Mouse (Mus musculus) lung, embryonic 14.5 days (tissue): ENCODE measurements around the gene Bcat2. TPM values are rescaled to one million over a fixed set of nuclear protein-coding genes. Genes with fewer than 3 reads are reported as not detected.

ENCODE experiments used
- ATAC-seq: fragments of 200-750 bp; cut with Nextera tagmentation; 2 replicates; pipeline ENCODE4 v1.8.0; 2017; ENCODE audit warnings: mild to moderate bottlenecking, moderate TSS enrichment, moderate library complexity; ENCODE audit not compliant: insufficient read depth
- DNase-seq: peaks from one replicate; pipeline ENCODE4 v3.0.0-alpha.2; 2015
- H3K27ac ChIP-seq: fragments of 300-500 bp; sonication (generic); 2 replicates; pipeline ENCODE4 v1.5.1; 2014; ENCODE audit warnings: low read depth, mild to moderate bottlenecking, moderate library complexity
- H3K27me3 ChIP-seq: fragments of 300-500 bp; sonication (generic); 2 replicates; pipeline ENCODE4 v1.6.1; 2014; ENCODE audit warnings: low read length, control low read depth; ENCODE audit not compliant: insufficient read depth
- H3K36me3 ChIP-seq: fragments of 300-500 bp; sonication (generic); 2 replicates; pipeline ENCODE4 v1.6.1; 2014; ENCODE audit warnings: control low read depth; ENCODE audit not compliant: insufficient read depth
- H3K4me1 ChIP-seq: fragments of 300-500 bp; sonication (generic); 2 replicates; pipeline ENCODE4 v1.6.1; 2014; ENCODE audit warnings: antibody characterized with exemption, control low read depth; ENCODE audit not compliant: insufficient read depth
- H3K4me2 ChIP-seq: fragments of 300-500 bp; sonication (generic); 2 replicates; pipeline ENCODE4 v1.6.1; 2014; ENCODE audit warnings: mild to moderate bottlenecking
- H3K4me3 ChIP-seq: fragments of 300-500 bp; sonication (generic); 2 replicates; pipeline ENCODE4 v1.5.1; 2014; ENCODE audit warnings: low read depth, low read length
- H3K9ac ChIP-seq: fragments of 300-500 bp; sonication (generic); 2 replicates; pipeline ENCODE4 v1.6.1; 2014
- H3K9me3 ChIP-seq: fragments of 300-500 bp; sonication (generic); 2 replicates; pipeline ENCODE4 v1.6.1; 2016; ENCODE audit warnings: low read depth, low read length, control low read depth
- CTCF ChIP-seq: IDR thresholded peaks from 2 replicates; pipeline ENCODE4 v1.5.1; 2016; ENCODE audit warnings: antibody characterized with exemption, low read depth
- WGBS: fragments of 180-500 bp; shearing (Covaris S2); extraction: QIAGEN DNeasy Blood & Tissue Kit; methylation state at CpG from one replicate; pipeline ENCODE4 v1.1.7; 2014; 5-methylcytosine and 5-hydroxymethylcytosine counted together
- polyA plus RNA-seq: library from polyadenylated mRNA; unstranded; fragments of >200 nt; fragmentation: Nextera tagmentation; extraction: Ambion mirVana; gene quantifications from 2 replicates; pipeline ENCODE4 v1.2.1, GENCODE M21; 2014

Bcat2 gene
- polyA plus RNA-seq, 1 experiment from 2014 or later: 53.4 TPM

GRCm38 (mm10) chr7:45626571-45627076 is 56.7 kb downstream of the Bcat2 start:
- H3K9me3 ChIP-seq: no peaks in the 10 kb centered on the region
- H3K4me1 ChIP-seq: no peaks in the 10 kb centered on the region
- no peaks in the 10 kb centered on the region for H3K36me3 ChIP-seq
- TF ChIP-seq CTCF: no peak
- H3K4me3 ChIP-seq: no peak overlapping the region
- peak overlapping the region; percentile 13; the same call in 1 of the 2 replicates for H3K4me2 ChIP-seq
- H3K9ac ChIP-seq: no peak overlapping the region
- peak overlapping the region; percentile 46; the same call in 1 of the 2 replicates for H3K27ac ChIP-seq
- DNase-seq: no peak
- ATAC-seq: no peak
- H3K27me3 ChIP-seq: peaks cover 17% of the 10 kb centered on the region
- WGBS: 82% methylated on average over 7 of the region's 7 CpGs

- 73% methylated on average over 9 of the region's 9 CpGs for WGBS
- no peak for TF ChIP-seq CTCF
- Histone ChIP-seq H3K9ac (peak within 1 kb of the TSS; percentile 73), H3K27ac (peak within 1 kb of the TSS; percentile 46), H3K9me3 (no peaks in the 10 kb centered on the region), H3K4me1 (0 out of 2 replicates have a peak, but pooled peaks cover under 1% of the 10 kb centered on the region), H3K4me3 (peak within 1 kb of the TSS; percentile 58), H3K4me2 (peak within 1 kb of the TSS; percentile 96), H3K27me3 (peaks cover 17% of the 10 kb centered on the region), H3K36me3 (no peaks in the 10 kb centered on the region)
- DNase-seq (peak; percentile 55), ATAC-seq (peak; percentile 15; the same call in 1 of the 2 replicates)
Measured at GRCm38 (mm10) chr7:45627261-45627660, 57.3 kb downstream of the Bcat2 start, which contains the start of gene Rasip1. Gene Rasip1, plus strand, starts transcription at chr7:45627488.

- peaks cover 6% of the 10 kb centered on the region; the same call in 1 of the 2 replicates for H3K4me1 ChIP-seq
- ATAC-seq: peak; percentile 68
- no peaks in the 10 kb centered on the region for H3K9me3 ChIP-seq
- peak; percentile 40; the same call in 1 of the 2 replicates for TF ChIP-seq CTCF
- H3K4me3 ChIP-seq: peak overlapping the region; percentile 58
- H3K27me3 ChIP-seq: peaks cover 17% of the 10 kb centered on the region
- 1% methylated on average over 105 of the region's 105 CpGs for WGBS
- peak overlapping the region; percentile 43 for H3K27ac ChIP-seq
- peak; percentile 93 for DNase-seq
- peak overlapping the region; percentile 96 for H3K4me2 ChIP-seq
- H3K9ac ChIP-seq: peak overlapping the region; percentile 73
- no peaks in the 10 kb centered on the region for H3K36me3 ChIP-seq
Measured at GRCm38 (mm10) chr7:45628364-45629294, 58.7 kb downstream of the Bcat2 start.

- no peak for ATAC-seq
- Histone ChIP-seq H3K9ac (no peak overlapping the region), H3K27ac (no peak overlapping the region), H3K27me3 (peaks cover 17% of the 10 kb centered on the region), H3K36me3 (no peaks in the 10 kb centered on the region), H3K9me3 (no peaks in the 10 kb centered on the region), H3K4me2 (0 out of 2 replicates have a peak overlapping the region, but pooled peaks have one; percentile 5), H3K4me3 (no peak overlapping the region), H3K4me1 (peaks cover 6% of the 10 kb centered on the region; the same call in 1 of the 2 replicates)
- 64% methylated on average over 23 of the region's 23 CpGs for WGBS
- peak; percentile 30 for DNase-seq
- TF ChIP-seq CTCF: no peak
Measured at GRCm38 (mm10) chr7:45630064-45630907, 60.3 kb downstream of the Bcat2 start.

GRCm38 (mm10) chr7:45632499-45632898 is 62.5 kb downstream of the Bcat2 start:
- H3K27ac ChIP-seq: no peak overlapping the region
- peak; percentile 50 for TF ChIP-seq CTCF
- H3K4me3 ChIP-seq: peak overlapping the region; percentile 25
- DNase-seq: peak; percentile 67
- H3K27me3 ChIP-seq: peaks cover 13% of the 10 kb centered on the region
- WGBS: 11% methylated on average over 35 of the region's 35 CpGs
- peaks cover 14% of the 10 kb centered on the region for H3K4me1 ChIP-seq
- H3K9me3 ChIP-seq: no peaks in the 10 kb centered on the region
- peak overlapping the region; percentile 57 for H3K4me2 ChIP-seq
- H3K36me3 ChIP-seq: peaks cover 11% of the 10 kb centered on the region; the same call in 1 of the 2 replicates
- H3K9ac ChIP-seq: peak overlapping the region; percentile 40; the same call in 1 of the 2 replicates
- no peak for ATAC-seq

GRCm38 (mm10) chr7:45634946-45635681 is 65.2 kb downstream of the Bcat2 start:
- Histone ChIP-seq H3K4me1 (peaks cover 21% of the 10 kb centered on the region), H3K4me3 (no peak overlapping the region), H3K4me2 (no peak overlapping the region), H3K9ac (no peak overlapping the region), H3K27me3 (no peaks in the 10 kb centered on the region), H3K9me3 (no peaks in the 10 kb centered on the region), H3K36me3 (peaks cover 14% of the 10 kb centered on the region; the same call in 1 of the 2 replicates), H3K27ac (peak overlapping the region; percentile 79)
- no peak for ATAC-seq
- no peak for TF ChIP-seq CTCF
- WGBS: 75% methylated on average over 11 of the region's 11 CpGs
- peak; percentile 67 for DNase-seq
